Mouse (Mus musculus): ENCODE measurements around the gene Klhl29. TPM values are rescaled to one million over a fixed set of nuclear protein-coding genes. Genes with fewer than 3 reads are reported as not detected.

Klhl29 gene
- total RNA-seq (2023) = not detected

GRCm38 (mm10) chr12:5375616-5376461 is at the start of gene Klhl29:
Gene Klhl29 (minus strand): TSS chr12:5375682.

Data from neutrophil, adult 59 days (primary cell).